Mouse (Mus musculus) E14TG2a.4 (cell line): ENCODE measurements at regions not wholly inside any gene's neighbourhood (a gene's known extent, or its start where the extent isn't known, plus 50 kb on each side); places are given as distances from the start of the nearest gene placed in this dataset.

Experiments used
- H3K27me3 ChIP-seq: 2 replicates; pipeline ENCODE4 v1.6.1; 2014; ENCODE audit warnings: low read length, control low read depth; ENCODE audit not compliant: insufficient read depth
- H3K36me3 ChIP-seq: 2 replicates; pipeline ENCODE4 v1.6.1; 2014; ENCODE audit warnings: low read length, control low read depth; ENCODE audit not compliant: insufficient read depth
- H3K4me1 ChIP-seq: replicated peaks from 2 replicates; pipeline ENCODE4 v1.6.1; 2014; ENCODE audit warnings: low read depth, low read length, control low read depth
- H3K4me3 ChIP-seq: replicated peaks from 2 replicates; pipeline ENCODE4 v1.5.1; 2014; ENCODE audit warnings: mild to moderate bottlenecking, low read length
- H3K9me3 ChIP-seq: 2 replicates; pipeline ENCODE4 v1.6.1; 2014; ENCODE audit warnings: low read length, control low read depth
- CTCF ChIP-seq: conservative IDR thresholded peaks from 2 replicates; pipeline ENCODE4 v1.5.1; 2014; ENCODE audit warnings: low read length
- NANOG ChIP-seq: IDR thresholded peaks from 2 replicates; pipeline ENCODE4 v1.6.1; 2014; ENCODE audit warnings: borderline replicate concordance, low read length, mixed read lengths
- POU5F1 ChIP-seq: IDR thresholded peaks from 2 replicates; pipeline ENCODE4 v1.6.1; 2014; ENCODE audit warnings: low read length, borderline replicate concordance

DNA sequence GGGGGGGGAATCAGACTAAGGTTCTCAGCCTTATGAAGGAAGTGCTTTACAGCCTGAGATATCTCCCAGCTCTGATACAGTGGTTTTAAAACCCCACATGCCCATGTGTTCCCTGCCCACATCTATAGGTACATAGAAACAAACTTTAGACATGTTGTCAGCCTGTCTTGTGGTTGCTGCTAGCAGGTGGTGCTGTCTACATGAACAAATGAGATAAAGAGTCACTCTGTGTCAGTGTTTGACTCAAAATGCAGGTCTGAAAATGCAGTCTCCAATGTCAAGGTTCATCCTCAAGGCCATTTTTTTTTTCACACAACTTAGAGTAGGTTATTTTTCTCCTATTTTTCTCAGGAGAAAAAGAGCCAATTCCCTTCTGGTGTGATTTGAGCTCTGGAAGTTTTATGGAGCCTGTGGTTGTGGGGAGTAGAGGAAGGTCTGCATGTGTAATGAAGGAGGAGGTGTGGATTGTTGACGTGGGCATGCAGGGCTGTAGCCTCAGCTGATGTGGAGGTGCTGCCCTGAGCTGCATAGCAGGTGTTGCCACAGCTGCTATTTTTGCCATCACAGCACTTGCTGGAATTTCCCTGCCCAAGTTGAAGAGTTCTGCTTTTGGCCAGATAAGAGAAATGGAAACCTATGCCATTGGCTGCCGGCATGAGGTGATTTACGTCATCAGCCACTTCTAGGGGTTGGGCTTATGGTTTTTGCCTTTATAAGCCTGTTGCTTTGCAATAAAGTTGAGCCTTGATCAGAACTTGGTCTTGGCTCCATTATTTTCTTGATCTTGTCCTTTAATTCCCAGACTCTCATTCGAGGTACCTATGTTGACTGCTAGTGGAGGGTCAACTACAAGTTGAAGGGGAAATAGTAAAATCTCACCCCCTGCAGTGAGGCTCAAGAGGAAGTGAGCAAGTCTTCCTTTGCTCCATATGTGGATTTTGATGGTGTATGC lies 486.5 kb upstream of the Adamts16 start:
- H3K4me3 ChIP-seq, result no peak overlapping the region
- H3K27me3 ChIP-seq, result 0 out of 2 replicates have a peak, but pooled peaks cover 3% of the 10 kb centered on the region
- H3K9me3 ChIP-seq, result no peaks in the 10 kb centered on the region
- no peak for TF ChIP-seq NANOG
- TF ChIP-seq CTCF, result no peak
- no peak for TF ChIP-seq POU5F1
- H3K4me1 ChIP-seq, result no peaks in the 10 kb centered on the region
- H3K36me3 ChIP-seq, result no peaks in the 10 kb centered on the region

DNA sequence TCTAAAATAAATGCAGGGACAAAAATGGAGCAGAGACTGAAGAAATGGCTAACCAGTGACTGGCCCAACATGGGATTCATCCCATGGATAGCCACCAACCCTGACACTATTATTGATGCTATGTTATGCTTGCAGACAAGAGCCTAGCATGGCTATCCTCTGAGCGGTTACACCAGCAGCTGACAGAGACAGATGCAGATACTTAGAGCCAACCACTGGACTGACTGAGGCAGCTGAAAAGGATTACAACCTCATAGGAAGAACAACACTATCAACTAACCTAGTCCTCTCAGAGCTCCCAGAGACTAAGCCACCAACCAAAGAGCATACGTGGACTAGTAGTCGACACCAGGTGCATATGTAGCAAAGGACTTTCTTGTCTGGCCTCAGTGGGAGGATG lies 478.9 kb upstream of the Adamts16 start:
- no peaks in the 10 kb centered on the region for H3K9me3 ChIP-seq
- H3K36me3 ChIP-seq, result no peaks in the 10 kb centered on the region
- no peak overlapping the region for H3K4me3 ChIP-seq
- H3K27me3 ChIP-seq, result no peaks in the 10 kb centered on the region
- TF ChIP-seq CTCF (no peak), POU5F1 (no peak), NANOG (no peak)
- no peaks in the 10 kb centered on the region for H3K4me1 ChIP-seq

DNA sequence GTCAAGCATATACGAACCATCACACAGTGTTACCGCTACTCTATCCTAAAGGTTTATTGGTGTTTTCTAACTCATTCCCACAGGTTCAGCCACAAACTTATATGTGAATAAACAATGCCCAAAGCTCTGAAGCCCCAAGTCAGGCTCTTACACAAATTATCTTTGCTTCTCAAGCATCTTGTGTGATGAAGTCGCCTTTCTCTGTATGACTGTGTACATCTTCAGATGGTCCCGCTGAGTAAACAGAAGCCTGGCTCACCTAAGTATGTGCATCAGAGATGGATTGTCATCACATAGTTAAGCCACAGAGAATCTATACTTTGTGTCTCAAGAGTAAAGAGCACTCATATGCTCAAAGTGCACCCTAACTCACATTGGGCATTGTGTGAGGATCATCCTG lies 462.3 kb upstream of the Adamts16 start:
- no peaks in the 10 kb centered on the region for H3K27me3 ChIP-seq
- TF ChIP-seq NANOG, result no peak
- no peak for TF ChIP-seq CTCF
- TF ChIP-seq POU5F1, result no peak
- no peaks in the 10 kb centered on the region for H3K36me3 ChIP-seq
- no peaks in the 10 kb centered on the region for H3K4me1 ChIP-seq
- no peaks in the 10 kb centered on the region for H3K9me3 ChIP-seq
- no peak overlapping the region for H3K4me3 ChIP-seq

DNA sequence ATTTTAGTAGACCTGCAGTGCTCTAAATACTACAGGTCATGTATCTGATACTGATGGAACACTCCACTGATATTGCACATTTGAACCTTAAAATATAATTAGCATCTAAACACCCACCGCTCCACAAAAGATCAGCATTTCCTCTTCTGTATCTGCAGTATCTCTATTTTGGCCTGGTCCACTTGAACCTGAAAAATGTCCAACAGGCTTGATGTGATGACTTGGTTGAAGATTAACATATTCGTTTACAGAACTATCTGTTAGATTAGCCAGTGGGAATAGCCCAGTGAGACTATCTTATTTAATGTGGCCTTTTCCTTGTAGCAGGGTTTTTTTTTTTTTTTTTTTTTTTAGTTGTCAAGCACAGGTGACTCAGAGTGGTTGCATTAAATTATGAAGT lies 434.4 kb upstream of the Adamts16 start:
- Histone ChIP-seq H3K4me1 (no peaks in the 10 kb centered on the region), H3K9me3 (peaks cover 4% of the 10 kb centered on the region), H3K36me3 (no peaks in the 10 kb centered on the region), H3K27me3 (no peaks in the 10 kb centered on the region), H3K4me3 (no peak overlapping the region)
- TF ChIP-seq POU5F1 (no peak), NANOG (no peak), CTCF (no peak)

DNA sequence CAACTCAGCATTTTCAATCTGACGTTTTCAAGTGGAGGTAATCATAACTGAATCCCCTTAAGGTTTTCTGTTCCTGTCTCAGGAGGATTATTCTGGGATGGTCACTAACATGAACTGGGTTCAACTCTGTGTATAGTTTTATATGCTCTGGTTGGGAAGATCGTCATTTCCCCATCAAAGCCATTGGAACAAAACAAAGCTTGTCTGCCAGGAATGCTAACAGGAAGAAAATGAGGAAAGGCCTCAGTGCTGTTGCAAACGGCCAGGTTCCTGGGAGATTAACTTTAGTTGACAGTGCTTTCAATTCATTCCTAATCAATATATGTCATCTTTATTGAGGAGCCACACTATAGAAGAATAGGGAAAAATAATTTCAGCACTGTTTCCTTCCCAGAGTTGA lies 432.5 kb upstream of the Adamts16 start:
- TF ChIP-seq POU5F1, result no peak
- no peak for TF ChIP-seq CTCF
- TF ChIP-seq NANOG, result no peak
- Histone ChIP-seq H3K4me3 (no peak overlapping the region), H3K27me3 (no peaks in the 10 kb centered on the region), H3K9me3 (no peaks in the 10 kb centered on the region), H3K36me3 (no peaks in the 10 kb centered on the region), H3K4me1 (no peaks in the 10 kb centered on the region)

DNA sequence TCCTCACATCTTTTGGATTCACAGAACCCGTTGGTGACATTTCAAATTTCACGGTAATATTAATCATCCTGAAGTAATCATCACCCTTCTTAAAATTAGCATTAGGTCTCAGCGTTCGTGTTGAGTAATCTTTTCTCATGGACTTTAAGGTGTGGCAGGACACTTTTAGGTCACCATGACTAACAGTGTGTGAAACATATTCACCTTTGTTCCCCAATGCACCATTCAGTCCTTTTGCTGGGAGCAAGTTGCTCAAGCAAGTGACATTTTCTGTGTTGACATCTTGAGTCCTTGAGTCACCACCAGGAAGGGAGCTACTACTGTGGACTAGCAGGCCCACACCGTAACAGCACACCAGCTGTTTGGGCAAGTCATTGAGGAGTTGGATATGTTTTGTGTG lies 431.9 kb upstream of the Adamts16 start:
- no peak for TF ChIP-seq POU5F1
- no peak for TF ChIP-seq CTCF
- no peak for TF ChIP-seq NANOG
- no peaks in the 10 kb centered on the region for H3K36me3 ChIP-seq
- no peaks in the 10 kb centered on the region for H3K9me3 ChIP-seq
- H3K4me3 ChIP-seq, result no peak overlapping the region
- H3K27me3 ChIP-seq, result no peaks in the 10 kb centered on the region
- H3K4me1 ChIP-seq, result no peaks in the 10 kb centered on the region

DNA sequence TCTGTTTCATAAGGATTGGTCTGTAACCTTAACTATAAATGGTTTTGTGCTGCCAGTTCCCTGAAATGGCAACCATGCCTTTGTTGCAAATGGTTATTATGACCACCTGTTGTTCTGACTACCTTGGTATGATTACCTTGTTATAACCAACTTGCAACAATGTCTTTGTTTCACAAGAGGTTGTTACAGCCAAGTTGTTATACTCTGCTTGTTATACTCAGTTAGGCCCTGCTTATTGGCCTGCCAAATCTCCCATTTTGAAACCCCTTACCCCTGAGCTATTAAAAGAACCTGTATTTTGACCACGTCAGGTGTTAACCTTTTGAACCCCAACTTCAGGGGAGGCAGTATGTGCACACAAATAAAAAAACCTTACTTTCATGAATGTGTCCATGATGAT lies 431.5 kb upstream of the Adamts16 start:
- H3K36me3 ChIP-seq, result no peaks in the 10 kb centered on the region
- TF ChIP-seq NANOG (no peak), POU5F1 (no peak), CTCF (no peak)

DNA sequence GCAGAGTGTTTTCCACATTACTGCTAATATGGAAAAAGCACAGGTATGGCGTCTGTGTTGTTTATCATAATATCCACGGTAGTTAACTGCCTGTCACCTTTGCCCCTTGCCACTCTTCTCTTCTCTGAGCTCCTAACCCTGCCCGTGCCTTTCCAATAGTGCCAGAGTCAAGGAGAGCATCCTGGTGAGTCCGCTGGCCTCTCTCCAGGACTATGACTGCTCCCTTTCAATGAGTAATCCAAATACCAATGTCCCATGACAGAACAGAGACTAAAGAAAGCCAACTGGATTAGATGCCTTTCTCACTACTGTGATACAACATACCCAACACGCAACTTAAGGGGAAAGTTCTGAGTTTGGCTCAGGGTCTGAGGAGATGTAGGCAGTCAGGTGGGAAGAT lies 430.8 kb upstream of the Adamts16 start:
- no peaks in the 10 kb centered on the region for H3K27me3 ChIP-seq
- no peaks in the 10 kb centered on the region for H3K9me3 ChIP-seq
- H3K36me3 ChIP-seq, result no peaks in the 10 kb centered on the region
- H3K4me3 ChIP-seq, result no peak overlapping the region
- no peak for TF ChIP-seq NANOG
- no peak for TF ChIP-seq CTCF
- TF ChIP-seq POU5F1, result no peak
- H3K4me1 ChIP-seq, result no peaks in the 10 kb centered on the region

More for the DNA sequence above, 431.5 kb upstream of the Adamts16 start:
- no peak overlapping the region for H3K4me3 ChIP-seq
- H3K4me1 ChIP-seq, result no peaks in the 10 kb centered on the region
- no peaks in the 10 kb centered on the region for H3K27me3 ChIP-seq
- H3K9me3 ChIP-seq, result no peaks in the 10 kb centered on the region
